Mouse (Mus musculus) layer of hippocampus, postnatal 10 days (tissue): Measurements from ENCODE around the gene Zdhhc5. TPM values are rescaled to one million over a fixed set of nuclear protein-coding genes. Genes with fewer than 3 reads are reported as not detected.

ENCODE experiments used
- DNase-seq, 2 experiments: peaks; one replicate each; pipeline ENCODE4 v3.0.0; 2021; ENCODE audit warnings: low spot score in 2 of 2
- long read RNA-seq: library from polyadenylated mRNA; stranded (forward); transcript quantifications from one replicate; pipeline ENCODE4 v2.0.0, GENCODE M21; 2023
- total RNA-seq, 2 experiments: library from RNA; stranded (reverse); gene quantifications; 2 replicates each; pipeline ENCODE4 v1.2.3; 2021

Gene Zdhhc5
- total RNA-seq = 10 to 100 TPM; 34.3 to 34.4 TPM
- long read RNA-seq, full-length matches to known transcripts = 5 of 9 reads
- long read RNA-seq, partial matches to known transcripts = 2 of 9 reads
- long read RNA-seq, other reads (novel, unspliced or antisense) = 2 of 9 reads

GRCm38 (mm10) chr2:84714811-84715561 lies at the start of gene Zdhhc5:
Gene Zdhhc5, minus strand, starts transcription at chr2:84715180.
- peak; percentile 98 to 99 for DNase-seq

GRCm38 (mm10) chr2:84762818-84763217 lies 47.8 kb upstream of the Zdhhc5 start:
- DNase-seq = no peak

GRCm38 (mm10) chr2:84762295-84762694 lies 47.3 kb upstream of the Zdhhc5 start:
- no peak for DNase-seq

- no peak for DNase-seq
Observed at GRCm38 (mm10) chr2:84761840-84762239, 46.9 kb upstream of the Zdhhc5 start.

- no peak for DNase-seq
Observed at GRCm38 (mm10) chr2:84761309-84761708, 46.3 kb upstream of the Zdhhc5 start.

- no peak for DNase-seq
Observed at GRCm38 (mm10) chr2:84760777-84761176, 45.8 kb upstream of the Zdhhc5 start.

GRCm38 (mm10) chr2:84758542-84759127 lies 43.7 kb upstream of the Zdhhc5 start:
- DNase-seq = no peak

- DNase-seq = no peak
Observed at GRCm38 (mm10) chr2:84757026-84757682, 42.2 kb upstream of the Zdhhc5 start.

- DNase-seq = no peak
Observed at GRCm38 (mm10) chr2:84756245-84756644, 41.3 kb upstream of the Zdhhc5 start.

GRCm38 (mm10) chr2:84750115-84750514 lies 35.1 kb upstream of the Zdhhc5 start:
- no peak for DNase-seq

- no peak for DNase-seq
Observed at GRCm38 (mm10) chr2:84744126-84744525, 29.1 kb upstream of the Zdhhc5 start.

- peak; percentile 73 to 79 for DNase-seq
Observed at GRCm38 (mm10) chr2:84743561-84743960, 28.6 kb upstream of the Zdhhc5 start, which contains the start of gene Gm19426. Gene Gm19426, minus strand, starts transcription at chr2:84743655.

- peak; percentile 51 to 67 for DNase-seq
Observed at GRCm38 (mm10) chr2:84742451-84743283, 27.7 kb upstream of the Zdhhc5 start.

- no peak for DNase-seq
Observed at GRCm38 (mm10) chr2:84741841-84742450, 27.0 kb upstream of the Zdhhc5 start.

- DNase-seq = peak in 1 of 2 experiments; percentile 25
Observed at GRCm38 (mm10) chr2:84740608-84741333, 25.8 kb upstream of the Zdhhc5 start.

GRCm38 (mm10) chr2:84738271-84738911 lies 23.4 kb upstream of the Zdhhc5 start:
- DNase-seq = peak in 1 of 2 experiments; percentile 23

GRCm38 (mm10) chr2:84737451-84737925 lies 22.5 kb upstream of the Zdhhc5 start:
- peak in 1 of 2 experiments; percentile 23 for DNase-seq

GRCm38 (mm10) chr2:84736312-84737161 lies 21.6 kb upstream of the Zdhhc5 start:
- DNase-seq = peak in 1 of 2 experiments; percentile 36
